Mouse (Mus musculus) stomach, postnatal 0 days (tissue): ENCODE results near the gene Tyrp1. TPM values are rescaled to one million over a fixed set of nuclear protein-coding genes. Genes with fewer than 3 reads are reported as not detected.

Source experiments
- ATAC-seq: fragments of 200-750 bp; cut with Nextera tagmentation; 2 replicates; pipeline ENCODE4 v1.8.0; 2017; ENCODE audit not compliant: low FRiP score, low TSS enrichment
- DNase-seq: peaks from one replicate; pipeline ENCODE4 v3.0.0-alpha.2; 2016; ENCODE audit warnings: low spot score
- H3K27ac ChIP-seq: fragments of 300-500 bp; sonication (generic); replicated peaks from 2 replicates; pipeline ENCODE4 v1.5.1; 2014; ENCODE audit warnings: mild to moderate bottlenecking, control low read depth
- H3K27me3 ChIP-seq: fragments of 300-500 bp; sonication (generic); 2 replicates; pipeline ENCODE4 v1.6.1; 2014; ENCODE audit warnings: low read length; ENCODE audit not compliant: control insufficient read depth, insufficient read depth
- H3K36me3 ChIP-seq: fragments of 300-500 bp; sonication (generic); 2 replicates; pipeline ENCODE4 v1.6.1; 2014; ENCODE audit warnings: low read length, mixed read lengths; ENCODE audit not compliant: control insufficient read depth, insufficient read depth
- H3K4me1 ChIP-seq: fragments of 300-500 bp; sonication (generic); replicated peaks from 2 replicates; pipeline ENCODE4 v1.6.1; 2014; ENCODE audit warnings: antibody characterized with exemption; ENCODE audit not compliant: control insufficient read depth, insufficient read depth
- H3K4me2 ChIP-seq: fragments of 300-500 bp; sonication (generic); replicated peaks from 2 replicates; pipeline ENCODE4 v1.6.1; 2014; ENCODE audit warnings: low read depth, mild to moderate bottlenecking, control low read depth, moderate library complexity
- H3K4me3 ChIP-seq: fragments of 300-500 bp; sonication (generic); 2 replicates; pipeline ENCODE4 v1.5.1; 2014; ENCODE audit warnings: low read depth, low read length, control low read depth
- H3K9ac ChIP-seq: fragments of 300-500 bp; sonication (generic); 2 replicates; pipeline ENCODE4 v1.6.1; 2014; ENCODE audit warnings: mild to moderate bottlenecking, low read length, control low read depth, mixed read lengths
- H3K9me3 ChIP-seq: fragments of 300-500 bp; sonication (generic); 2 replicates; pipeline ENCODE4 v1.6.1; 2016; ENCODE audit warnings: low read length; ENCODE audit not compliant: control insufficient read depth
- CTCF ChIP-seq: IDR thresholded peaks from 2 replicates; pipeline ENCODE4 v1.5.1; 2016; ENCODE audit warnings: antibody characterized with exemption, low read depth, mild to moderate bottlenecking, moderate library complexity
- EP300 ChIP-seq: optimal IDR thresholded peaks from 2 replicates; pipeline ENCODE3; 2016; ENCODE audit warnings: antibody characterized with exemption
- WGBS: fragments of 180-500 bp; shearing (Covaris S2); extraction: QIAGEN DNeasy Blood & Tissue Kit; methylation state at CpG from one replicate; pipeline ENCODE4 v1.1.7; 2014; 5-methylcytosine and 5-hydroxymethylcytosine counted together
- polyA plus RNA-seq: library from polyadenylated mRNA; unstranded; fragments of >200 nt; fragmentation: Nextera tagmentation; extraction: Ambion mirVana; gene quantifications from 2 replicates; pipeline ENCODE4 v1.2.1, GENCODE M21; 2015

Tyrp1 gene
- polyA plus RNA-seq, 1 experiment from 2014 or later: not detected

DNA sequence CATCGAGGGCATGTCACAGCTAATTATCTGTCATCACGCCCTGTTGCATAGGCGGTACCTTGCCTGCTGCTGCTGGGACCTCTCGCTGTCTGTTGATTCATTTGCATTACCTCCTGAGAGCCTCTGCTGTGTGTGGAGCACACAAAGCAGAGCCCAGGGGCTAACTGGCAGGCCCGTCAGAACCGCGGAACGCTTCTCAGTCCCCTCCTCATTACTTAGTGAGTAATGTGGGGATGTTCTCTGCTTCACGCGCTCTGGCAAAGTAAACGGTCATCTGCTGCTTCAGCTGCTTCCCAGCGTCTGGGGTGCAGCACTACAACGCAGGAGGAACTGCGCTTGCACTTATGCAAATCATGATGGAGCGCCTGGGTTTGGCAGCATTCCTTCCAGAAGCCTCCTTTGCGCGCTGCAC, 30.6 kb downstream of the Tyrp1 start:
- H3K4me1 ChIP-seq: no peaks in the 10 kb centered on the region
- 1% methylated on average over 17 of the region's 17 CpGs for WGBS
- H3K36me3 ChIP-seq: no peaks in the 10 kb centered on the region
- no peaks in the 10 kb centered on the region for H3K27me3 ChIP-seq
- peak overlapping the region; percentile 31 for H3K9ac ChIP-seq
- H3K27ac ChIP-seq: no peak overlapping the region
- peak; percentile 44 for DNase-seq
- H3K4me2 ChIP-seq: peak overlapping the region; percentile 63
- peak overlapping the region; percentile 23 for H3K4me3 ChIP-seq
- 0 out of 2 replicates have a peak, but pooled peaks have one; percentile 24 for ATAC-seq
- H3K9me3 ChIP-seq: no peaks in the 10 kb centered on the region
- no peak for TF ChIP-seq EP300
- TF ChIP-seq CTCF: no peak

DNA sequence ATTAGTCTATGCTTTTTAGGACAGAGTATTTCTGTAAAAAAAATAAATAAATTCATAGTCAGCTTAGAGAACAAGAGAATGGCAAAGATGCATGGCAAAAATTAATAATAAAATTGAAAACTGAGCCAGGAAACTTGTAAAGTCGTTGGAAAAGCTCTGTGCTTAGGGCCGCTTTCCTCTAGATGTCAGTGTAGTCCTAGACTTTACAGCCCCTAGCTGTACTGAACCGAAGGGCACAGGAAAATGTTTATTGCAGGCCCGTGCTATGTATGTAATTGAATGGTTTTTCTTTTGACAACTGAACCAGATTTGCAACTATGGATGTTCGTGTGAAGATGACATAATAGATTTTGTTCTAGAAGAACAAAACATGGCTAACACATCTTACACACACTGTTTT, 32.1 kb downstream of the Tyrp1 start:
- no peaks in the 10 kb centered on the region for H3K27me3 ChIP-seq
- H3K9me3 ChIP-seq: no peaks in the 10 kb centered on the region
- H3K36me3 ChIP-seq: no peaks in the 10 kb centered on the region
- H3K27ac ChIP-seq: no peak overlapping the region
- no peak overlapping the region for H3K9ac ChIP-seq
- ATAC-seq (peak; percentile 65; the same call in 1 of the 2 replicates), DNase-seq (no peak)
- TF ChIP-seq CTCF: peak; percentile 83
- TF ChIP-seq EP300: no peak
- no peak overlapping the region for H3K4me3 ChIP-seq
- H3K4me1 ChIP-seq: no peaks in the 10 kb centered on the region
- H3K4me2 ChIP-seq: no peak overlapping the region
- WGBS: 8% methylated on average over 5 of the region's 5 CpGs

DNA sequence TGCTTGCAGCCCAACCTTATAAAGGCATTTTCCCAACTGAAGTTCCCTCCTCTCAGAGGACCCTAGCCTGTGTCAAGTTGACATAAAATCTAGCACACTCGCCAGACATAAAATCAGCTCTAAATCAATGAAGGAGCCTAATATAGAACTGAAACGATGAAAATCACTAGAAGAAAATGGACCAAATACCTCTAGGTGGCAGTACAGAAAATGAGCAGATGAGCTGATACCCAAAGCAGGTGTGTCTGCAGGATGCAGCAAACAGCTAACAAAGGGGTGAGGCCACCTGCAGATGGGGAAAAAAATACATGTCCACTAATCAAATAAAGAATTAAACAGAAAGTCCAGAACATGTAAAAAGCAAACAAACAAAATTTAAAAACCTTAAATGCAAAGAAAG, 35.7 kb downstream of the Tyrp1 start:
- ATAC-seq (no peak), DNase-seq (no peak)
- TF ChIP-seq EP300 (no peak), CTCF (peak; percentile 52)
- no peaks in the 10 kb centered on the region; the same call in 1 of the 2 replicates for H3K4me1 ChIP-seq
- no peak overlapping the region for H3K4me3 ChIP-seq
- H3K4me2 ChIP-seq: no peak overlapping the region
- no peaks in the 10 kb centered on the region for H3K9me3 ChIP-seq
- no peaks in the 10 kb centered on the region for H3K36me3 ChIP-seq
- no peak overlapping the region for H3K9ac ChIP-seq
- 43% methylated on average over 2 of the region's 2 CpGs for WGBS
- H3K27ac ChIP-seq: no peak overlapping the region
- no peaks in the 10 kb centered on the region for H3K27me3 ChIP-seq

DNA sequence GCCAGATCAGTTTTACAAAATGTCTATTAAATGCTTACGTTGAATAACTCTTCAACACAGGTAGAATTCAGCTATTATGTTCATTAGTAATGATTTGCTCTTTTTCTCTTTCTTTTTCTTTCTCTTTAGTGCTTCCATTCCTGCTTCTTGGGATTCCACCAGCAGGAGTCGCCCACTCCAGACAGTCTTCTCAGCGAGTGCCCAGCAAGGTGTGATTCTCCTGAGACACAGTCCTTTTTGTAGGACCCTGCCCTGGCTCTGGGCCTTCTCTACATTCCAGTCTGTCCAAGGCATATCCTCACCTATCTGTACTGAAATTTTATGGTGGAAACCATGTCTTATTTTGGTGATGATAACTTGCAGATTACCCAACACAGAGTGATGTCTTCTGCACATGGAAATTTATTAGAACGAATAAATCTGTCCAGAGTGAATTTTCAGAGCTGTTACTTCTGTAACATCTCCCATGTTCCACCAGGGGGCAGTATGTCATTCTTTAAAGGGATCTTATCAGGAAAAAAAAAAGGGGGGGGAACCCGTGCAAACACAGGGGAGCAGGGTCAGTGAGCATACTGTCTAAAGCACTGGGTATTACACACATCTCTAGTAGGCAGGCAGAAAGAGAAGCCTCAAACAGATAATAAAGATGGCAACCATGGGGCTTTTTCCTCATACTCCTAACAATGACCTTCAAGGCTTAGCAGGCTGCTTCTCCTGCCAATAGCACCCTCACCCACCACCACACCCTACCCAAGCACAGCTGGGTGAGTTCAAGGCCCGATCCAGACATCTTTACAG, 39.1 kb downstream of the Tyrp1 start:
- Histone ChIP-seq H3K9me3 (no peaks in the 10 kb centered on the region), H3K4me2 (no peak overlapping the region), H3K36me3 (no peaks in the 10 kb centered on the region), H3K27me3 (no peaks in the 10 kb centered on the region), H3K27ac (no peak overlapping the region), H3K4me1 (no peaks in the 10 kb centered on the region; the same call in 1 of the 2 replicates), H3K9ac (no peak overlapping the region), H3K4me3 (no peak overlapping the region)
- TF ChIP-seq EP300 (no peak), CTCF (peak; percentile 72)
- 35% methylated on average over 6 of the region's 6 CpGs for WGBS
- ATAC-seq (peak; percentile 69; the same call in 1 of the 2 replicates), DNase-seq (peak; percentile 29)

DNA sequence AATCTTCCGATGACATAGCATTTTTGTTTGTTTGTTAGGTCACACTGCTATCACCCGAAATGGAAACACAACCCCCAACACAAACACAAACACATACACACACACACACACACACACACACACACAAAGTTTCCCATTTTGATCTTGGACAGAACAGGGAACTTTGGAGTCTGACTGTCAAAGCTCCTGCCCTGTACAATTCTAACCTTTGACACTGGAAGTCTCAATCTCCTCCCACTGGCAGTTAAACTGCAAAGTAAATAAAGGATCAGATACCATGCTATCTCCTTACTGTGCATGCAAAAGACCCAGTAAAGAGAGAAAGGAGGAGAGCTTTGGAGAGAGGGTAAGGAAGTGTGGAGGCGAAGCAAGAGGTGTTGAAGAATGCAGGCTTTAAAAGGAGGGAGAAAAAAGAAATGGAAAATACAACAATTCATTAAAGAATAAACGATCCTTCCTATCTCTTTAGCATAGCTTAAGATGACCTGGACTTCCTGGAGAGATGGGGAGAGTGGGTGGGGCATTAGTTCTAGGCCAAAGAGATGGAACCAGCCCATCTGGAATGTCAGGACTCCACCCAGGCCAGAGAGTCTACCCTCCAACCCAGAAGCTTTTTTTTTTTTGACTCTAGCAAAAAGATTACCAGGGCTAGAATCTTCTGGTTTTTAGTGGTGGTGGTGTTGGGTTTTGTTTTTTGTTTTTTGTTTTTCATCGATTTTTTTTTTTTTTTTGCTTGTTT, 40.4 kb downstream of the Tyrp1 start:
- Histone ChIP-seq H3K9me3 (no peaks in the 10 kb centered on the region), H3K4me2 (no peak overlapping the region), H3K27me3 (no peaks in the 10 kb centered on the region), H3K9ac (no peak overlapping the region), H3K4me3 (no peak overlapping the region), H3K27ac (0 out of 2 replicates have a peak overlapping the region, but pooled peaks have one; percentile 4), H3K4me1 (no peaks in the 10 kb centered on the region; the same call in 1 of the 2 replicates), H3K36me3 (no peaks in the 10 kb centered on the region)
- 0 out of 2 replicates have a peak, but pooled peaks have one; percentile 54 for ATAC-seq
- 44% methylated on average over 5 of the region's 5 CpGs for WGBS
- DNase-seq: no peak
- TF ChIP-seq CTCF (no peak), EP300 (no peak)

DNA sequence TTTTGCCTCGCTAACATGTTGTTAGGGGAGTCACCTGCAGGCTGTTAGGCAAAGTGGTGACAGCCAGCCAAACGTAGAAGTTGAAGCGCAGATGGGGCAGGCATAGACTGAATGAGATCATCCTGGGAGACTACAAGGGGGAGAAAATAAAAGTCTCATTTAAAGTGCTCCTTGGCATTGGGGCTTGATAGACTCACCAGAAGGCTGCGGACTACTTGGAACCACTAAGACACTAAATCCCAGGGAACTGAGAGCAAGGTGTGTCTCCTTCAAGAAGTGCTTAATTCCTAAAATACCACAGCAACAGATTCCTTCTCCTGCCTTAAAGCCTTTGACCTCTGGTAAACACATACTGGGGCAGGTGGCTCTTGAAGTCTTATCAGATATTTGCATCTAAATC, 41.1 kb downstream of the Tyrp1 start:
- H3K27ac ChIP-seq: no peak overlapping the region
- 53% methylated on average over 4 of the region's 4 CpGs for WGBS

More for the DNA sequence above, 41.1 kb downstream of the Tyrp1 start:
- H3K27me3 ChIP-seq: no peaks in the 10 kb centered on the region
- H3K4me1 ChIP-seq: no peaks in the 10 kb centered on the region; the same call in 1 of the 2 replicates
- no peak overlapping the region for H3K9ac ChIP-seq
- no peak overlapping the region for H3K4me2 ChIP-seq
- no peak for DNase-seq
- H3K9me3 ChIP-seq: no peaks in the 10 kb centered on the region
- ATAC-seq: no peak
- no peak for TF ChIP-seq CTCF
- no peak for TF ChIP-seq EP300
- H3K4me3 ChIP-seq: no peak overlapping the region
- H3K36me3 ChIP-seq: no peaks in the 10 kb centered on the region
